Mouse (Mus musculus): ENCODE data around the gene Kcnj14.

The Kcnj14 gene

DNA sequence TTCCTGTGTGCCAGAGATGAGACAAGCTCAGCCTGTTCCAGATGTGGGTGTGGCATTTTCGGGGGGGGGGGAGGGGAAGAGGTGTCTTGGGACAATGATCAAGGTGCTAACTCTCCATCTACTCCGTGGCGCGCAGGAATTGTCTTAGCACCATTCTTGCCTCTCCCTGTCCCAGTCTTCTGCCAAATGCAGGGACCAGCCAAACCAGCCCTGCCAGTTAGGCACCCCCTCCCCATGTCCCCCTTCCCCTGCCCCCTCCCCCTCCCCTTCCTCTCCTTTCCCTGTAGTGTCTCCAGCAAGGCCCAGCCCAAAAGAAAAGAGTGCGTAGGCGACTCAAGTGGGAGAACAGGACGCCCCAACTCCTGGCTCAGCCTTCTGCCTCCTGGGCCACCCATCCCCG lies 57.8 kb downstream of the Kcnj14 start:
- DNase-seq (ENCODE audit: low spot score in 2 of 2), result no peak
